Mouse (Mus musculus): ENCODE measurements around the gene Kcnq2.

Gene Kcnq2

DNA sequence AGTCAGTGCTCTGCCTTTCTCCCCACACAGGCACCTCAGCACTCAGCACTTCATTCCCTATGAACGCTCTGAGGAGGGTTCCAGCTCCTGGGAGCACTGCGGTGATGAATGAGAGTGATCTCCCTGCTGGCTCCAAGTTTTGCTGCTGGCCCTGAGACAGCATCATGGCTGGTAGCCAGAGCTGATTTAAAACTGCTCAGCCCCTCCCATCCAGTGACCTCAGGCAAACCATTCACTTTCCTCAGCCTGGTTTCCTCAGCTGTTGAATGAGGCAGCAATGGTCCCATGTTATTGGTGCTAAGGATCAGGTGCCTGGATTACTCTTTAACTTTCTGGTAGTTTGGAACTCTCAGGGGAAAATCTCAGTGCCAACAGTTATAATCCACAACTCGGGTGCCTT, 91.7 kb downstream of the Kcnq2 start, which contains the start of gene Chrna4:
TSS of gene Chrna4 (minus strand) at position 110 of the 400 bp plus-strand sequence.
- no peak for DNase-seq (ENCODE audit: low read depth in 1 of 2, low spot score in 2 of 2)

DNA sequence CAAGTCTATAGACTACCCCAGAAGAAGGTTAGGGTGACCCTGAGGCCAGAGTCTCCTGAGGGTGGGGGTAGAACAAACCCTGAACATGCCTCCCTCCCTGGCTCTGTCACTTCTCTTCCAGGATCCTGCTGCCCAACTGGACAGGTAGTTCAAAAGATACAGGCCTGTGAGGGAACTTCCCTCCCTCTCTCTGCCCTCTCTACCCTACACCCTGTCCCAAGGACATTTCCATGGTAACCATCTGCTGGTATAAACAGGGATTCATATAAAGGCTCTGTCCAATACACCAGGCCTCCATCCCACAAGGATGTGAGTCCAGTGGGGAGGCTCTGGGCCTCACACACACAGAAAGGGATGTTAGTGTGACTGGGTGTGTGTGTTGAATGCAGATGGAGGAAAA, 92.7 kb downstream of the Kcnq2 start:
- DNase-seq (ENCODE audit: low read depth in 1 of 2, low spot score in 2 of 2): no peak

DNA sequence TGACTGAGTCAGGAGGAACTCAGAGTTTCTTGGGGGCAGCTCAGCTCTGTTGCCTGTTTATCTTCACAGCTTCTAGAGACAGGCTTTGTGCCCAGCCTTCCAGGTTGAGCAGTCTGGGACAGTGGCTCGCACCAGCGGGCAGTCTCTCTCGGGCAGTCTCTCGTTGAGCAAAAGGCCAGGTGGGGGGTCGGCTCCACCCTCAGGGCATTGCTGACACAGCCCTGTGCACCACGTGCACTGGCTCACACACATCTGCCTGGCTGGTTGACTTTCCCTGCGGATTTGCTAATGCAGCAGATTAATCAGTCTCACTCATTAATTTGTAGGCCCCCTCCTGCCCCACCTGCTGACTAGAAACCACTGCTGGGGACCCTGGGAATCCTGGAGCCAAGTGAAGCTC, 93.2 kb downstream of the Kcnq2 start:
- no peak for DNase-seq (ENCODE audit: low read depth in 1 of 2, low spot score in 2 of 2)

DNA sequence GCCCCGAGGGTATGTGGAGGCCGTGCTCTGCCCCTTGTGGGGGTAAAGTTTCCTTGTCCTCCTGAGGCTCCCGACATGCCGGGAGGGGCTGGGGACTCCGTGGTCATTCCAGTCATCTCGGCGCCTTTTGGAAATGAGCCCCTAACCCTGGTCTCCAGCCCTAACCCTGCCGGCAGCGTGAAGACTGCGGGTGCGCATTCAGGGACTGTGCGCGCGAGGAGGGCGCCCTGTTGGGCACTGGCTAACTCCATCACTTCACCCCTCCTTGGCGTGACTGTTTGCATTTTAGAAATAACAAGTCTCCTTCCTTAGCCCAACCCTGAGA, 95.8 kb downstream of the Kcnq2 start:
- no peak for DNase-seq (ENCODE audit: low read depth in 1 of 2, low spot score in 2 of 2)

DNA sequence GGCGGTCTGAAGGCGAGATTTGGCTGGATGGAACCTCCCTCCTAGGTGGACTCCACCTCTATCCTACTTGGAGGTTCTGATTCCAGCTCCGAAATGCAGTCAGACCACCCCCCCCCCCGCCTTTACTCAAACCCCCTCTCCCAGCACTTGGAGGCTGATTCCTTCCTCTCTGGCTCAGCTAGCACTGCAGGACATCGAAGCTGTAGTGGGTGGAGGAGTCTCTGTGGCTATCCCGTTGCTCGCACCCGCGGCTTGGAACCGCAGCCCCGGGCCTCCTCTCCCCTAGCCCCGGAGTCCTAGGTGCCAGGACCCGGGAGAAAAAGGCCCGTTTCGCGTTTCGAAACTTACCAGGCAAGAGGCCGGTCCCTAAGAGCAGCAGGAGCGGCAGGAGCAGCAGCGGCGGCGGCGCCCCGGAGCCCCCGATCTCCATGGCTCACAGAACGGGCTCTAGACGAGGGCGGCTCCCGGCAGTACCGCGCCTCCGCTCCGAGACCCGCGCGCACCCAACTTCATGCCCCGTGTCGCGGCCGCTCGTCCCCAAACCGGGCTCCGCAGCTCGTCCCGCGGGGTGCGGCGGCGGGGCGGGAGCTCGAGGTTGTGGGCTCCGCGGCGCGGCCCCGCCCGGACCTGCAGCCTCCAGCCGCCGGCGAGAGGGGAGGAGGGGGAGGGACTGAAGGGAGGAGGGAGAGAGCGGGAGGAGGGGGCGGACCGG, 96.3 kb downstream of the Kcnq2 start:
- DNase-seq (ENCODE audit: low read depth in 1 of 2, low spot score in 2 of 2): no peak

DNA sequence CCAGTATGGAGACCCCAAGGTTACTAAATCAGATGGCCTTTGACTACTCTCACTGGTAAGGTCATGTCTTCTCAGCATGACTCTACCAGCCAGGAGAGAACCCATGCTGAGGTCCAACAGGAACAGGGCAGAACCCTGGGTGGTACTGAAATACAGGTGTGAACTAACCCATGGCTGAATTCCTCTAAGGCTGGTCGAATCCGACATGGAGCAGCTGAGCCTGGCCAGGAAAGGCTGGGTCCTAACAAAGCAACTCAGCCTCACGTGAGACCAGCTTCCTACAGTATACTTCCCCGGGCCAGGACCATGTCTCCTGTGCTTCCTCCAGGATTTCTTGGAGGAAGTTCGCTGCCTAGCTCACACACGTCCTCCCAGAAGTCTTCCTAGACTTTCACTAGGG, 98.5 kb downstream of the Kcnq2 start:
- no peak for DNase-seq (ENCODE audit: low read depth in 1 of 2, low spot score in 2 of 2)

DNA sequence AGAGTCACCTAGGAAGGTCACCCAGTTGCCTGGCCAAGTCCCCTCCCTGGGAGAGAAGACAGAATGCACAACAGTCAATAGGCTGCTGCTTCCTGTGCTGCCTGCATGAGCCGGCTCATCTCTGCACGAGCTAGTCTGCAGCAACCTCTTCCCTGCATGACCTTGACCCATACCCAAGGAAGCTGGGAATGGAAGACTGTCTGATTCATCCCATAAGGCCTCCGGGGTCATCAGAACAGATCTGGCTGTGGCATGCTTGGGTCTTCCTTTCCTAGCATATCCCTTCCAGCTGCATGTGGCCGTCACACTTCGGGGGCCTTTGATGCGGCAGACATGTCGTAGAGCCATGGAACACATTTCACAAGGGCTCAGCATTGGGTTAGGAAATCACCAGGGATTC, 99.9 kb downstream of the Kcnq2 start:
- DNase-seq (ENCODE audit: low read depth in 1 of 2, low spot score in 2 of 2): no peak

DNA sequence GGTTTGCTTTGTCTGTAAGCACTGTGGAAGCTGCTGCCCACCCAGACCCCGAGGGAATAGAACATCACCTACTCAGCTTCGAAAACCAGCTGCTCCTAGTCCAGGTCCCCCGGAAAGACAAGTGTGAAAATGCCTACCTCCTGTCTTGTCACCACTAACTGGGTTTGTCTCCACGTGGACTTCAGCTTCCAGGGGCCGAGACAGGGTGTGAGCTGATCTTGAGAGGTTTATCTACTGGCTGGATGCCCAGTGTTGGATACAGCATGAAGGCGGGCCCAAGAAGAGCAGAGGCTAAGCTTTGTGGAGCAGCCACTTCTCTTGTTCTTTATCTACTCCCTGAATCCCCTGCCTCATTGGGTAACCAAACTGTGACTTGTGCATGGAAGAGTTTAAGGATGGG, 101.8 kb downstream of the Kcnq2 start:
- no peak for DNase-seq (ENCODE audit: low read depth in 1 of 2, low spot score in 2 of 2)

DNA sequence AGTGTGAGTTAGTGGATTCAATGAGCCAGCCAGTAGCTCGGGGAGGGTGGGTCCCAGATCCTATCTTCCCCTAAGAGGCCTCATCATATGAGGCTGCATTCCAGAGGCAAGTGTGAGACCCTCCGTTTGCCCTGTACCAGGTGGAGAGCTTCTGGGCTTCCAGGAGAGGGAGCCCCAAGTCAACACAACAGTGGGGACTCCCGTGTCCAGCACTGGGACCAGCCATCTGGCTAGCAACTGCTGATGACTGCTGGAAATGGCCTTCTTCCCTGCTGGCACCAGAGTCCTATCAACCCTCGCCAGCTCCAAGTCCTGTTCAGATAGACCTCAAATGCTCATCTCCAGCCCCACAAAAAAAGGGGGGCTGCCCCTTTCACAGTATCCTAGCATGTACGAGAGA, 102.7 kb downstream of the Kcnq2 start:
- no peak for DNase-seq (ENCODE audit: low read depth in 1 of 2, low spot score in 2 of 2)

DNA sequence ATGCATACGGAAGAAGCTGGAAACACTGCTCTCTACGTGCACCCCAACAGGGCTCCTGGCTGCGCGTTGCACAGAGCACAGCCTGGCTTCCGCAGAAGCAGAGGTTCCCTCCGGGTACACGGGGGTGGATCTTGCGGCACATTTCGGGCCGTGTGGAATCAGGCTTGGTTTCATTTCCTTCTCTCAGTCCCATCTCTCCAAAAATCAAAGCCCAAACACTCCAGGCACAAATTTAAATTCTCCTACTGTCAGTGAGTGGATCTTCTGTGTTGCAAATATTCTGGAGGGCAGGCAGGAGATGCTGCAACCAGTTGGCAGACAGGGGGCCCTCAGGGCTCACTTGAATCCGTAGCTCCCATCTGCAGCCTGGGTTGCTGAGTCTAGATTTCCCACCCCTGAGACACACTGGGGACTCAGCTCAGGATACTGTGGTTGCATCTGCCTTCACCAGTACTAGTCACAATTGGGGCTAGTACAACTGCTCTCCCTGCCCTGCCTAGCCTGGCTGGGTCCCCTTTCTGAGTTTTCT, 103.6 kb downstream of the Kcnq2 start:
- DNase-seq (ENCODE audit: low read depth in 1 of 2, low spot score in 2 of 2): no peak

Measured in monocyte, adult 2 months (primary cell).